Mouse (Mus musculus) testis, adult 2 months (tissue): ENCODE results near the gene Evpl.

Experiments
- CTCF ChIP-seq: fragments of 200-500 bp; IDR thresholded peaks from 2 replicates; pipeline ENCODE4 v1.5.1; 2012; ENCODE audit warnings: low read depth, mild to moderate bottlenecking, inconsistent platforms, low read length, moderate library complexity; ENCODE audit not compliant: control insufficient read depth, insufficient read depth, insufficient replicate concordance
- POLR2A ChIP-seq: fragments of 200-500 bp; IDR thresholded peaks from 2 replicates; pipeline ENCODE4 v1.6.1; 2012; ENCODE audit warnings: low read depth, mild to moderate bottlenecking, inconsistent platforms, low read length, moderate library complexity; ENCODE audit not compliant: control insufficient read depth

DNA sequence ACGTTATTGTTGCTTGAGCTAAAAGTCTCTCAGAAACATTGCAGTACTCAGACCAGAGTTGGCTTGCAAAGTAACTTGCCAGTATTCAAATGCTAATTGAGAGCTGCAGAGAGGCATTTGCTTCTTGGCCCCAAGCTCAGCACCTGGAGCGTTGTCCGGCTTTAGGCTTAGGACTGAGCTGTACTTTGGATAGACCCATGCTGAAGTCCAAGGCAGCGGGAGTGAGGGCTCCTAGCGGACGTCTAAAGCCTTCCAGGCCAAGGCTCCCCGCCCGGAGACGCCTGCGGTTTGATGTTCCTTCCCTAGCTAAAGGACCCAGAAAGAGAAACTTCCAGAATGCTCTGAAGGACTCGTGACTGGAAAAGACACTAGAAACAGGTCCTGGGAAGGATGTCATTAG is 44.2 kb upstream of the Evpl start:
- no peak for TF ChIP-seq CTCF
- no peak for TF ChIP-seq POLR2A
